Mouse (Mus musculus): Measurements from ENCODE around the gene Med20. TPM values are rescaled to one million over a fixed set of nuclear protein-coding genes. Genes with fewer than 3 reads are reported as not detected.

Med20 gene
- polyA plus RNA-seq, 2 experiments = 23.1 to 23.2 TPM

GRCm38 (mm10) chr17:47628851-47629676, 17.7 kb downstream of the Med20 start:
- H3K27ac ChIP-seq = peak overlapping the region; percentile 91
- H3K4me1 ChIP-seq (replicated peaks; ENCODE audit: control insufficient read depth in 2 of 2, insufficient read depth in 2 of 2, low read length in 1 of 2) = peaks cover 16 to 31% of the 10 kb centered on the region in 2 experiments
- WGBS (ENCODE audit: insufficient replicate concordance) = under 1% methylated on average over 63 of the region's 63 CpGs

DNA sequence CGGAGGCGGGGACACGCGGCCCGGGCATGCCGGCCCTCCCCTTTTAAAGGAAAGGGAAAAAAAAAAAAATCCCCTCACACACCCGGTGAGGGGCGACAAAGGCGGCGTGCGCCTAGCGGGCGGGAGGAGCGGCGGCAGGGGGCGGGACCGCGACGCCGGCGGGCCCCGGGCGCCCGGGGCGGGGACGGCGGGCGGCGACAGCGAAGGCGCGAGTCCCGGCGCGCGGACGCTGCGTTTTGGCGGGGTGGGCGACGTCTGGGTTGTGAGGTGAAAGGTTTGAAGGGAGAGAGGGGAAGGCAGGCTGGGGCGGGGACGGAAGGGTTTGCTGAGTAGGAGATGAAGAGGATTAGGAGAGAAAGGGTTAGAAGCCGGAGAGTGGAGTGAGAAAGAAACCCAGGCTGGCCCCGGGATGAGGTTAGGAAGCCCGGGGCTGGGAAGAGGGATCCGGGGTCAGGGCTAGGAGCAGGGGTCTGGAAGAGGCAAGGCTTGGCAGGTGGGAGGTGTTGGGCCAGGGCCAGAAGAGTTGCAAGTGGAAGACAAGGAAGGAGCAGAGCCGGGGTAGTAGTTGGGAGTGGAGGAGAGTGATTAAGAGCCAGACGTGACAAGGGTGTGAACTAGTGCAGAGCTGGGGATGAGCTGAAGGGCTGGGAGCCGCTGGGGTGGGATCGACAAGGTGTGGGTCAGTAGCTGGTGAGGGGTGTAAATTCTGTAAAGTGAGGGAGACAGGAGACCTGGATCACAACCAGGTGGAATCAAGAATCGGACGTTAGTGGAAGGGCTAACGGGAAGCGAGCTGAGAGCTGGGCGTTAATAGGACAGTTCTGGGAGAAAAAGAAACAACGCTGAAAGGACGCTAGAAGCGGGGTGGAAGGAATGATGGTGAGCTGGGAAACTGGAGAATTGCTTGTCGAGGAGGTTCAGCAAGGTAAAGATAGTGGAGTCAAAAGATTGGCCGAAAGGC, 18.6 kb downstream of the Med20 start:
- TF ChIP-seq EP300 (IDR thresholded peaks at IDR 0.05; ENCODE audit: low read depth) (no peak), CTCF (IDR thresholded peaks at IDR 0.05; ENCODE audit: low read depth) (peak; percentile 11; the same call in 1 of the 2 replicates)
- Histone ChIP-seq H3K4me1 (replicated peaks; ENCODE audit: control insufficient read depth in 2 of 2, insufficient read depth in 2 of 2, low read length in 1 of 2) (peaks cover 17 to 35% of the 10 kb centered on the region in 2 experiments), H3K4me2 (ENCODE audit: low read depth) (peak overlapping the region; percentile 100), H3K36me3 (replicated peaks; ENCODE audit: control insufficient read depth, insufficient read depth, low read depth) (peaks cover 13% of the 10 kb centered on the region), H3K9me3 (ENCODE audit: control insufficient read depth, low read length) (no peaks in the 10 kb centered on the region), H3K9ac (replicated peaks) (peak overlapping the region; percentile 92), H3K27me3 (ENCODE audit: control insufficient read depth, insufficient read depth, low read length) (no peaks in the 10 kb centered on the region), H3K27ac (peak overlapping the region; percentile 91), H3K4me3 (ENCODE audit: insufficient read depth in 1 of 2, low read depth in 2 of 2, low read length in 2 of 2) (peak overlapping the region; percentile 64 to 97)
- ATAC-seq (ENCODE audit: insufficient read depth) (peak; percentile 60), DNase-seq (ENCODE audit: low read depth in 3 of 3, low spot score in 3 of 3) (peak; percentile 44 to 49 (median 49))
- WGBS (ENCODE audit: insufficient replicate concordance) = under 1% methylated on average over 61 of the region's 61 CpGs

More at GRCm38 (mm10) chr17:47628851-47629676, 17.7 kb downstream of the Med20 start:
- Histone ChIP-seq H3K27me3 (ENCODE audit: control insufficient read depth, insufficient read depth, low read length) (no peaks in the 10 kb centered on the region), H3K4me3 (ENCODE audit: insufficient read depth in 1 of 2, low read depth in 2 of 2, low read length in 2 of 2) (peak overlapping the region; percentile 64 to 97), H3K4me2 (ENCODE audit: low read depth) (peak overlapping the region; percentile 100), H3K36me3 (replicated peaks; ENCODE audit: control insufficient read depth, insufficient read depth, low read depth) (peaks cover 19% of the 10 kb centered on the region), H3K9me3 (ENCODE audit: control insufficient read depth, low read length) (no peaks in the 10 kb centered on the region), H3K9ac (replicated peaks) (peak overlapping the region; percentile 92)
- TF ChIP-seq CTCF (IDR thresholded peaks at IDR 0.05; ENCODE audit: low read depth) (no peak), EP300 (IDR thresholded peaks at IDR 0.05; ENCODE audit: low read depth) (peak; percentile 48)
- peak; percentile 90 to 91 (median 90) for DNase-seq (ENCODE audit: low read depth in 3 of 3, low spot score in 3 of 3)
- peak; percentile 90 for ATAC-seq (ENCODE audit: insufficient read depth)

- Histone ChIP-seq H3K4me3 (ENCODE audit: insufficient read depth in 1 of 2, low read depth in 2 of 2, low read length in 2 of 2) (peak within 1 kb of the TSS; percentile 64 to 97), H3K27me3 (ENCODE audit: control insufficient read depth, insufficient read depth, low read length) (no peaks in the 10 kb centered on the region), H3K27ac (peak within 1 kb of the TSS; percentile 91), H3K36me3 (replicated peaks; ENCODE audit: control insufficient read depth, insufficient read depth, low read depth) (peaks cover 7% of the 10 kb centered on the region), H3K9ac (replicated peaks) (peak within 1 kb of the TSS; percentile 92), H3K4me2 (ENCODE audit: low read depth) (peak within 1 kb of the TSS; percentile 100), H3K4me1 (replicated peaks; ENCODE audit: control insufficient read depth in 2 of 2, insufficient read depth in 2 of 2, low read length in 1 of 2) (peaks cover 17 to 35% of the 10 kb centered on the region in 2 experiments), H3K9me3 (ENCODE audit: control insufficient read depth, low read length) (no peaks in the 10 kb centered on the region)
- ATAC-seq (ENCODE audit: insufficient read depth) (no peak), DNase-seq (ENCODE audit: low read depth in 3 of 3, low spot score in 3 of 3) (no peak)
- TF ChIP-seq EP300 (IDR thresholded peaks at IDR 0.05; ENCODE audit: low read depth) (no peak), CTCF (IDR thresholded peaks at IDR 0.05; ENCODE audit: low read depth) (no peak)
- 0% methylated on average over 3 of the region's 3 CpGs for WGBS (ENCODE audit: insufficient replicate concordance)
Observed at GRCm38 (mm10) chr17:47630678-47631065, 19.3 kb downstream of the Med20 start, which contains the start of gene Usp49. Usp49 (plus strand) TSS chr17:47630690.

- no peak for ATAC-seq (ENCODE audit: insufficient read depth)
- no peaks in the 10 kb centered on the region for H3K27me3 ChIP-seq (ENCODE audit: control insufficient read depth, insufficient read depth, low read length)
- 71% methylated on average over 4 of the region's 4 CpGs for WGBS (ENCODE audit: insufficient replicate concordance)
- no peak for TF ChIP-seq EP300 (IDR thresholded peaks at IDR 0.05; ENCODE audit: low read depth)
- no peak for TF ChIP-seq CTCF (IDR thresholded peaks at IDR 0.05; ENCODE audit: low read depth)
- no peak overlapping the region; the same call in none of the 2 replicates for H3K4me2 ChIP-seq (ENCODE audit: low read depth)
- no peak overlapping the region for H3K27ac ChIP-seq
- no peaks in the 10 kb centered on the region for H3K9me3 ChIP-seq (ENCODE audit: control insufficient read depth, low read length)
- no peak overlapping the region for H3K9ac ChIP-seq (replicated peaks)
- H3K4me1 ChIP-seq (replicated peaks; ENCODE audit: control insufficient read depth in 2 of 2, insufficient read depth in 2 of 2, low read length in 1 of 2) = peaks cover 17 to 35% of the 10 kb centered on the region in 2 experiments
- DNase-seq (ENCODE audit: low read depth in 3 of 3, low spot score in 3 of 3) = no peak
- H3K36me3 ChIP-seq (replicated peaks; ENCODE audit: control insufficient read depth, insufficient read depth, low read depth) = peaks cover 3% of the 10 kb centered on the region
- H3K4me3 ChIP-seq (ENCODE audit: insufficient read depth in 1 of 2, low read depth in 2 of 2, low read length in 2 of 2) = no peak overlapping the region
Observed at GRCm38 (mm10) chr17:47632181-47632840, 20.9 kb downstream of the Med20 start.

All from liver, embryonic 14.5 days (tissue).